Mouse (Mus musculus): Measurements from ENCODE around the gene Pelp1. TPM values are rescaled to one million over a fixed set of nuclear protein-coding genes. Genes with fewer than 3 reads are reported as not detected.
A peak's percentile ranks its signal among the peaks of the same experiment; 100 is the strongest.
"Not testable (repeated sequence)": the region's sequence is repeated elsewhere in the genome, so short reads cannot be mapped to it uniquely, and the experiment has no call there.

The Pelp1 gene
- polyA plus RNA-seq, 1 experiment: 26.5 TPM

DNA sequence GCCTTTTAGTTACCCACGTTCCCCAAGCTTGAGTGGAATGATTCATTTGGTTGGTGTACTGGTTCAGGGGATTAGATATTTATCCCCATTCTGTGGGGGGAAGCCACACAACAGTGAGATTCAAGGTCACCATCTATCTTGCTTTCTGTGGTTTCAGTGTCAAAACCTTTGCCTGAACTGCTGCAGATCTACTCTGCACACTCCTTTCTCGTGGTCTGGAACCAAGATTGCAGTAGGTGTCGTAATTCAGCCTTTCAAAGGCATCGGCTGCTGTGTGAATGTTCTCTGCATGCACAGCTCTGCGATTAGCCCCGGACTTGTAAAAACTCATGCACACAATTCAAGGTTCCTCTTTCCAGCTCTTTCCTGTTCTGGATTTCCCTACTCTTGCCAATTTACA is 33.8 kb downstream of the Pelp1 start:
- H3K27me3 ChIP-seq (ENCODE audit: control insufficient read depth, insufficient read depth, insufficient read length): peaks cover 17% of the 10 kb centered on the region
- H3K4me2 ChIP-seq (ENCODE audit: low read depth): no peak overlapping the region
- no peak for TF ChIP-seq SRF (IDR thresholded peaks at IDR 0.05; ENCODE audit: control insufficient read depth, insufficient read length, low read depth)
- no peak for TF ChIP-seq TCF12 (IDR thresholded peaks at IDR 0.05; ENCODE audit: insufficient read depth, poor library complexity, severe bottlenecking)
- TF ChIP-seq MYOG (IDR thresholded peaks at IDR 0.05; ENCODE audit: control insufficient read depth in 1 of 3, insufficient read depth in 1 of 3, insufficient read length in 2 of 3, low read depth in 2 of 3): no peak
- peak; percentile 63; the same call in 1 of the 2 replicates for TF ChIP-seq CEBPB (IDR thresholded peaks at IDR 0.05; ENCODE audit: insufficient read depth, poor library complexity, severe bottlenecking)
- TF ChIP-seq E2F4 (IDR thresholded peaks at IDR 0.05; ENCODE audit: insufficient read depth): no peak
- no peak overlapping the region for H3K4me3 ChIP-seq
- H3K79me2 ChIP-seq (ENCODE audit: control insufficient read depth, insufficient read depth): no peaks in the 10 kb centered on the region
- no peak overlapping the region for H3ac ChIP-seq (ENCODE audit: control insufficient read depth, insufficient read length)
- H3K36me3 ChIP-seq (ENCODE audit: control insufficient read depth, insufficient read depth): no peaks in the 10 kb centered on the region

DNA sequence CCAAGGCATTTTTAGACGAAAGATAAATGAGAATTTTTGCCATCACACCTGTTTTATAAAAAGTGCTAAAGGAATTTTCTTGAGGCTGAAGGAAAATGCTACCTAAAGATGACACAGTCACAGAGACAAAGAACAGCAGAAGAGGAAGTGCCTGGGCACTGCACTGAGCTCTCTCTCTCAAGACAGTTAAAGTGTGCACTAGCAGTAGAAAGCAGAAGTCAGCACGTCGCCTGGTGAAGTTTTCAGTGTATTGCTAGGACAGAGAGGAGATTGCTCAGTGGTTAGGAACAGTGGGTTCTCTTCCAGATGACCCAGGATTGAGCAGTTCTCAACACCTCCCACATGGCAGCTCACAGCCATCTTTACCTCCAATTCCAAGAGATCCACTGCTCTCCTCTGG is 35.5 kb downstream of the Pelp1 start:
- TF ChIP-seq TCF12 (IDR thresholded peaks at IDR 0.05; ENCODE audit: insufficient read depth, poor library complexity, severe bottlenecking) (no peak), USF1 (IDR thresholded peaks at IDR 0.05; ENCODE audit: low read depth) (no peak), POLR2AphosphoS2 (IDR thresholded peaks at IDR 0.05; ENCODE audit: insufficient read length, low read depth) (no peak), REST (IDR thresholded peaks at IDR 0.05; ENCODE audit: insufficient read depth, insufficient read length) (no peak), CEBPB (IDR thresholded peaks at IDR 0.05; ENCODE audit: insufficient read depth, poor library complexity, severe bottlenecking) (no peak), POLR2A (IDR thresholded peaks at IDR 0.05; ENCODE audit: insufficient read length, low read depth) (no peak), MYOD1 (IDR thresholded peaks at IDR 0.05; ENCODE audit: control insufficient read depth in 1 of 3, insufficient read length in 2 of 3, low read depth in 2 of 3) (no peak), MYOG (IDR thresholded peaks at IDR 0.05; ENCODE audit: control insufficient read depth in 1 of 3, insufficient read depth in 1 of 3, insufficient read length in 2 of 3, low read depth in 2 of 3) (no peak), TCF3 (IDR thresholded peaks at IDR 0.05; ENCODE audit: insufficient read length, low read depth) (no peak), E2F4 (IDR thresholded peaks at IDR 0.05; ENCODE audit: insufficient read depth) (no peak), SRF (IDR thresholded peaks at IDR 0.05; ENCODE audit: control insufficient read depth, insufficient read length, low read depth) (no peak), MAX (IDR thresholded peaks at IDR 0.05; ENCODE audit: low read depth) (no peak)
- Histone ChIP-seq H3K36me3 (ENCODE audit: control insufficient read depth, insufficient read depth) (no peaks in the 10 kb centered on the region), H3K4me3 (no peak overlapping the region), H3ac (ENCODE audit: control insufficient read depth, insufficient read length) (no peak overlapping the region), H3K4me2 (ENCODE audit: low read depth) (no peak overlapping the region), H3K27me3 (ENCODE audit: control insufficient read depth, insufficient read depth, insufficient read length) (peaks cover 22% of the 10 kb centered on the region), H3K79me2 (ENCODE audit: control insufficient read depth, insufficient read depth) (no peaks in the 10 kb centered on the region)

DNA sequence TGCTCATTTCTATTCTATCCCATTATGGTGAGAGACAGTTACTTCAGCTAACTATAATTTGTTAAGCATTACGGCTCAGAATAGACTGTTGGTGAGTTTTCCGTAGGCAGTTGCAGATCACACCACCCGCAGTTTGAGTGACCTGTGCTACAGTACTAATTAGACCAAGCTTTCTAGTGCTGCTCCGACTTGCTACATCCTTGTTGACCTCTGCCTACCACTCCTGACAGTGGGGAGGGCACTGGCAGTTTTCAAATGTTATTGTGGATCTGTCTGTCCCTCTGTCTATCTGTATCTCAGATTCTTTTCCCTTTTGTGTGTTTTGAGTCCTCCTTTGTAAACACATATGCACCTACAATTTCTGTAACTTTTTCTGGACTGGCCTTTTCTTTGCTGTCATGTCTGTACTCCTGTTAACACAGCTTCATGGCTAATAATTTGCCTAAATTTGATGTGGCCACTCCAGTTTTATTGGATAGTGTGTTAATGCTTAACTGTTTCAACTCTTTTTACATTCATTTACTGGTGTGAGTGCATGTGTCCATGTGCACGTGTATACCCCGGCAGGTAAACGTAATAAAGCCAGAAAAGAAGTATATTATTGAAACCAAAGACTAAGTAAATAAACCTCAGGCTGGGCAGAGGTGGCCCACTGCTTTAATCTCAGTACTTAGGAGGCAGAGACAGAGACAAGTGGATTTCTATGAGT is 36.8 kb downstream of the Pelp1 start:
- Histone ChIP-seq H3K4me3 (no peak overlapping the region), H3K27me3 (ENCODE audit: control insufficient read depth, insufficient read depth, insufficient read length) (peaks cover 22% of the 10 kb centered on the region), H3ac (ENCODE audit: control insufficient read depth, insufficient read length) (no peak overlapping the region), H3K36me3 (ENCODE audit: control insufficient read depth, insufficient read depth) (no peaks in the 10 kb centered on the region), H3K4me2 (ENCODE audit: low read depth) (no peak overlapping the region), H3K79me2 (ENCODE audit: control insufficient read depth, insufficient read depth) (no peaks in the 10 kb centered on the region)
- TF ChIP-seq MAX (IDR thresholded peaks at IDR 0.05; ENCODE audit: low read depth) (no peak), REST (IDR thresholded peaks at IDR 0.05; ENCODE audit: insufficient read depth, insufficient read length) (no peak), SRF (IDR thresholded peaks at IDR 0.05; ENCODE audit: control insufficient read depth, insufficient read length, low read depth) (no peak), E2F4 (IDR thresholded peaks at IDR 0.05; ENCODE audit: insufficient read depth) (no peak), CEBPB (IDR thresholded peaks at IDR 0.05; ENCODE audit: insufficient read depth, poor library complexity, severe bottlenecking) (no peak)

DNA sequence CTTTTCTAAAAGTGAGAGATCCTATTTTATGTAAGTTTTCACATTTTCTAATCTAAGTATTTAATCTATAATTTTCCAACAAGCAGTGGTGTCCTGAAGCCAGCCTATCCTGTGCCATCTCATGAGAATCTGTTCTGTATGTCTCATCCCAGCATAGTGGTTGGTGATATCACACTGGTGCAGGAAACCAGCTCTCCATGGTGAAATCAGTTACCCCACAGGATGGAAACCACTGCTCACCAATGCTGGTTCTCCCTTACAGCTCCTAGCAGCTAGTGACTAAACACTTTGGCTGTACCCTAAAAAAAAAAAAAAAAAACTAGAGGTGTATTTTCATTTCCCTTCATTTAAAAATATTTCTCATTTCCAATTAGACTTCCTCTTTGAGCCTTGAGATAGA is 37.4 kb downstream of the Pelp1 start:
- TF ChIP-seq TCF3 (IDR thresholded peaks at IDR 0.05; ENCODE audit: insufficient read length, low read depth) (no peak), E2F4 (IDR thresholded peaks at IDR 0.05; ENCODE audit: insufficient read depth) (no peak), CEBPB (IDR thresholded peaks at IDR 0.05; ENCODE audit: insufficient read depth, poor library complexity, severe bottlenecking) (no peak), MYOG (IDR thresholded peaks at IDR 0.05; ENCODE audit: control insufficient read depth in 1 of 3, insufficient read depth in 1 of 3, insufficient read length in 2 of 3, low read depth in 2 of 3) (no peak), TCF12 (IDR thresholded peaks at IDR 0.05; ENCODE audit: insufficient read depth, poor library complexity, severe bottlenecking) (no peak), SRF (IDR thresholded peaks at IDR 0.05; ENCODE audit: control insufficient read depth, insufficient read length, low read depth) (no peak), MYOD1 (IDR thresholded peaks at IDR 0.05; ENCODE audit: control insufficient read depth in 1 of 3, insufficient read length in 2 of 3, low read depth in 2 of 3) (no peak), USF1 (IDR thresholded peaks at IDR 0.05; ENCODE audit: low read depth) (no peak), MAX (IDR thresholded peaks at IDR 0.05; ENCODE audit: low read depth) (no peak), POLR2A (IDR thresholded peaks at IDR 0.05; ENCODE audit: insufficient read length, low read depth) (no peak), REST (IDR thresholded peaks at IDR 0.05; ENCODE audit: insufficient read depth, insufficient read length) (no peak), POLR2AphosphoS2 (IDR thresholded peaks at IDR 0.05; ENCODE audit: insufficient read length, low read depth) (no peak)
- Histone ChIP-seq H3ac (ENCODE audit: control insufficient read depth, insufficient read length) (no peak overlapping the region), H3K36me3 (ENCODE audit: control insufficient read depth, insufficient read depth) (no peaks in the 10 kb centered on the region), H3K79me2 (ENCODE audit: control insufficient read depth, insufficient read depth) (no peaks in the 10 kb centered on the region), H3K4me3 (no peak overlapping the region), H3K27me3 (ENCODE audit: control insufficient read depth, insufficient read depth, insufficient read length) (peaks cover 22% of the 10 kb centered on the region), H3K4me2 (ENCODE audit: low read depth) (no peak overlapping the region)

DNA sequence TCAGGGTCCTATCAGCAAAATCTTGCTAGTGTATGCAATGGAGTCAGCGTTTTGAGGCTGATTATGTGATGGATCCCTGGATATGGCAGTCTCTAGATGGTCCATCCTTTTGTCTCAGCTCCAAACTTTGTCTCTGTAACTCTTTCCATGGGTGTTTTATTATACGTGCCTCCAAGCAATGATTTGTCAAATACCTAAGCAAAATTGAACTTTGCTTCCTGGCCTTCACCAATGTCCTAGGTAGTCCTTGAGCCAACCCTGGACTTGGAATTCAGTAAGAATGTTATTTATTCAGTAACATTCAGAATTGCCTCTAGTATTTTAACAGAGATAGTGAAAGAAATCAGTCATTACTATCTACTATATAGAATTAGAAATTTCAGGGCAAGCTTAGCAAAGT is 41.2 kb downstream of the Pelp1 start:
- H3K4me2 ChIP-seq (ENCODE audit: low read depth); H3K79me2 ChIP-seq (ENCODE audit: control insufficient read depth, insufficient read depth); H3K4me3 ChIP-seq; H3ac ChIP-seq (ENCODE audit: control insufficient read depth, insufficient read length); H3K36me3 ChIP-seq (ENCODE audit: control insufficient read depth, insufficient read depth): not testable (repeated sequence)
- H3K27me3 ChIP-seq (ENCODE audit: control insufficient read depth, insufficient read depth, insufficient read length): peaks cover 14% of the 10 kb centered on the region

DNA sequence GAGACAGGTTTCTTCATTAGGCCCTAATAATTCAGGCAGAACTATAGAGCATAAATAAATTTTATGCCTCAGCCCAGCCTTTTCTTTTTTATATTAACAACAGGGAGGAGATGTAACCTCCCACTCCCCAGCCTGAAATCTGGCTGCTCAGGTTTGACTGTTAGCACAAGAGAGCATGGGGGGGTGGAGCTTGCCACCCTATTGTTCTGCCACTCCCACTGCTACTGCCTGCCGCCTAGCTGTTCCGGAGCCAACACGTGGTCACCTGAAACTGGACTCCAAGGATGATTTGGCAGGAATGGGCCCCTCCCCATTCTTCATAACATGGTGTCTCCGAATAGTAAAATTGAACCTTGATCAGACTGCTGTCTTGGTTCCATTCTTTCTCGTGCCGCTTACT is 42.1 kb downstream of the Pelp1 start:
- not testable (repeated sequence) for H3K79me2 ChIP-seq (ENCODE audit: control insufficient read depth, insufficient read depth); H3K4me2 ChIP-seq (ENCODE audit: low read depth); H3K4me3 ChIP-seq; H3K36me3 ChIP-seq (ENCODE audit: control insufficient read depth, insufficient read depth); H3ac ChIP-seq (ENCODE audit: control insufficient read depth, insufficient read length)
- H3K27me3 ChIP-seq (ENCODE audit: control insufficient read depth, insufficient read depth, insufficient read length): peaks cover 14% of the 10 kb centered on the region

All from myocyte (in vitro differentiated cells).